Mouse (Mus musculus): ENCODE measurements at regions not wholly inside any gene's neighbourhood (a gene's known extent, or its start where the extent isn't known, plus 50 kb on each side); places are given as distances from the start of the nearest gene placed in this dataset.

GRCm38 (mm10) chr14:108225483-108226124 lies 688.4 kb downstream of the Slitrk1 start:
- H3K27ac ChIP-seq: no peak overlapping the region
- no peak for DNase-seq (ENCODE audit: low spot score)
- ATAC-seq (replicated peaks; ENCODE audit: low FRiP score, low read depth): no peak
- no peak overlapping the region for H3K4me2 ChIP-seq (ENCODE audit: low read length)
- H3K36me3 ChIP-seq (ENCODE audit: insufficient read depth, low read length): no peaks in the 10 kb centered on the region
- H3K9ac ChIP-seq (ENCODE audit: low read depth, low read length): no peak overlapping the region
- WGBS: 72% methylated on average over 2 of the region's 2 CpGs
- no peaks in the 10 kb centered on the region for H3K4me1 ChIP-seq (replicated peaks; ENCODE audit: insufficient read depth, low read length)
- no peaks in the 10 kb centered on the region for H3K27me3 ChIP-seq (ENCODE audit: insufficient read depth, low read length)
- no peak overlapping the region for H3K4me3 ChIP-seq (replicated peaks; ENCODE audit: low read depth, low read length)
- TF ChIP-seq CTCF (IDR thresholded peaks at IDR 0.05; ENCODE audit: low read depth): no peak
- no peaks in the 10 kb centered on the region for H3K9me3 ChIP-seq (replicated peaks; ENCODE audit: low read length)

GRCm38 (mm10) chr14:108209246-108209645 lies 704.7 kb downstream of the Slitrk1 start:
- ATAC-seq (replicated peaks; ENCODE audit: low FRiP score, low read depth): no peak
- no peaks in the 10 kb centered on the region for H3K36me3 ChIP-seq (ENCODE audit: insufficient read depth, low read length)
- no peak for DNase-seq (ENCODE audit: low spot score)
- H3K4me1 ChIP-seq (replicated peaks; ENCODE audit: insufficient read depth, low read length): no peaks in the 10 kb centered on the region
- H3K4me2 ChIP-seq (ENCODE audit: low read length): no peak overlapping the region
- H3K27me3 ChIP-seq (ENCODE audit: insufficient read depth, low read length): no peaks in the 10 kb centered on the region
- H3K27ac ChIP-seq: no peak overlapping the region
- no peak overlapping the region for H3K9ac ChIP-seq (ENCODE audit: low read depth, low read length)
- no peaks in the 10 kb centered on the region for H3K9me3 ChIP-seq (replicated peaks; ENCODE audit: low read length)
- WGBS: 62% methylated on average over 2 of the region's 2 CpGs
- no peak overlapping the region for H3K4me3 ChIP-seq (replicated peaks; ENCODE audit: low read depth, low read length)
- no peak for TF ChIP-seq CTCF (IDR thresholded peaks at IDR 0.05; ENCODE audit: low read depth)

GRCm38 (mm10) chr14:108199133-108199532 lies 714.8 kb downstream of the Slitrk1 start:
- ATAC-seq (replicated peaks; ENCODE audit: low FRiP score, low read depth): no peak
- no peak overlapping the region for H3K9ac ChIP-seq (ENCODE audit: low read depth, low read length)
- H3K4me1 ChIP-seq (replicated peaks; ENCODE audit: insufficient read depth, low read length): no peaks in the 10 kb centered on the region
- no peak overlapping the region for H3K27ac ChIP-seq
- TF ChIP-seq CTCF (IDR thresholded peaks at IDR 0.05; ENCODE audit: low read depth): no peak
- no peak overlapping the region for H3K4me2 ChIP-seq (ENCODE audit: low read length)
- WGBS: 25% methylated on average over 2 of the region's 2 CpGs
- H3K27me3 ChIP-seq (ENCODE audit: insufficient read depth, low read length): no peaks in the 10 kb centered on the region
- no peaks in the 10 kb centered on the region for H3K36me3 ChIP-seq (ENCODE audit: insufficient read depth, low read length)
- no peak overlapping the region for H3K4me3 ChIP-seq (replicated peaks; ENCODE audit: low read depth, low read length)
- DNase-seq (ENCODE audit: low spot score): no peak
- H3K9me3 ChIP-seq (replicated peaks; ENCODE audit: low read length): no peaks in the 10 kb centered on the region

GRCm38 (mm10) chr14:108180920-108181319 lies 733.0 kb downstream of the Slitrk1 start:
- WGBS: 91% methylated on average over 2 of the region's 2 CpGs
- no peak overlapping the region for H3K27ac ChIP-seq
- no peak overlapping the region for H3K4me3 ChIP-seq (replicated peaks; ENCODE audit: low read depth, low read length)
- no peaks in the 10 kb centered on the region for H3K9me3 ChIP-seq (replicated peaks; ENCODE audit: low read length)
- no peak overlapping the region for H3K9ac ChIP-seq (ENCODE audit: low read depth, low read length)
- no peaks in the 10 kb centered on the region for H3K4me1 ChIP-seq (replicated peaks; ENCODE audit: insufficient read depth, low read length)
- H3K4me2 ChIP-seq (ENCODE audit: low read length): no peak overlapping the region
- no peak for TF ChIP-seq CTCF (IDR thresholded peaks at IDR 0.05; ENCODE audit: low read depth)
- DNase-seq (ENCODE audit: low spot score) (no peak), ATAC-seq (replicated peaks; ENCODE audit: low FRiP score, low read depth) (no peak)
- H3K27me3 ChIP-seq (ENCODE audit: insufficient read depth, low read length): no peaks in the 10 kb centered on the region
- H3K36me3 ChIP-seq (ENCODE audit: insufficient read depth, low read length): no peaks in the 10 kb centered on the region

- no peak overlapping the region for H3K4me2 ChIP-seq (ENCODE audit: low read length)
Observed at GRCm38 (mm10) chr14:108175275-108175860, 738.6 kb downstream of the Slitrk1 start.

GRCm38 (mm10) chr14:108152981-108153380 lies 761.0 kb downstream of the Slitrk1 start:
- Histone ChIP-seq H3K9ac (ENCODE audit: low read depth, low read length) (no peak overlapping the region), H3K27ac (no peak overlapping the region), H3K4me1 (replicated peaks; ENCODE audit: insufficient read depth, low read length) (no peaks in the 10 kb centered on the region), H3K27me3 (ENCODE audit: insufficient read depth, low read length) (no peaks in the 10 kb centered on the region), H3K4me2 (ENCODE audit: low read length) (no peak overlapping the region), H3K36me3 (ENCODE audit: insufficient read depth, low read length) (no peaks in the 10 kb centered on the region), H3K9me3 (replicated peaks; ENCODE audit: low read length) (no peaks in the 10 kb centered on the region), H3K4me3 (replicated peaks; ENCODE audit: low read depth, low read length) (no peak overlapping the region)
- no peak for DNase-seq (ENCODE audit: low spot score)
- no peak for TF ChIP-seq CTCF (IDR thresholded peaks at IDR 0.05; ENCODE audit: low read depth)
- ATAC-seq (replicated peaks; ENCODE audit: low FRiP score, low read depth): no peak
- WGBS: 77% methylated on average over 5 of the region's 5 CpGs

More at GRCm38 (mm10) chr14:108175275-108175860, 738.6 kb downstream of the Slitrk1 start:
- no peaks in the 10 kb centered on the region for H3K9me3 ChIP-seq (replicated peaks; ENCODE audit: low read length)
- ATAC-seq (replicated peaks; ENCODE audit: low FRiP score, low read depth): no peak
- no peak overlapping the region for H3K27ac ChIP-seq
- H3K4me1 ChIP-seq (replicated peaks; ENCODE audit: insufficient read depth, low read length): no peaks in the 10 kb centered on the region
- no peaks in the 10 kb centered on the region for H3K27me3 ChIP-seq (ENCODE audit: insufficient read depth, low read length)
- TF ChIP-seq CTCF (IDR thresholded peaks at IDR 0.05; ENCODE audit: low read depth): no peak
- WGBS: 70% methylated on average over 2 of the region's 2 CpGs
- H3K4me3 ChIP-seq (replicated peaks; ENCODE audit: low read depth, low read length): no peak overlapping the region
- H3K9ac ChIP-seq (ENCODE audit: low read depth, low read length): no peak overlapping the region
- H3K36me3 ChIP-seq (ENCODE audit: insufficient read depth, low read length): no peaks in the 10 kb centered on the region
- DNase-seq (ENCODE audit: low spot score): no peak
